Mouse (Mus musculus) forebrain, embryonic 12.5 days (tissue): ENCODE data around the gene Fxyd7. TPM values are rescaled to one million over a fixed set of nuclear protein-coding genes. Genes with fewer than 3 reads are reported as not detected.

ENCODE experiments used
- ATAC-seq: fragments of 200-750 bp; cut with Nextera tagmentation; 2 replicates; pipeline ENCODE4 v1.8.0; 2017; ENCODE audit warnings: moderate TSS enrichment; ENCODE audit not compliant: low FRiP score
- H3K27ac ChIP-seq: fragments of 300-500 bp; sonication (generic); 2 replicates; pipeline ENCODE4 v1.5.1; 2016; ENCODE audit warnings: mild to moderate bottlenecking
- H3K27me3 ChIP-seq: fragments of 300-500 bp; sonication (generic); 2 replicates; pipeline ENCODE4 v1.6.1; 2016; ENCODE audit warnings: mild to moderate bottlenecking
- H3K36me3 ChIP-seq: fragments of 300-500 bp; sonication (generic); replicated peaks from 2 replicates; pipeline ENCODE4 v1.6.1; 2016; ENCODE audit warnings: mild to moderate bottlenecking
- H3K4me1 ChIP-seq: fragments of 300-500 bp; sonication (generic); 2 replicates; pipeline ENCODE4 v1.6.1; 2016
- H3K4me2 ChIP-seq: fragments of 300-500 bp; sonication (generic); 2 replicates; pipeline ENCODE4 v1.6.1; 2016; ENCODE audit warnings: mild to moderate bottlenecking, moderate library complexity
- H3K4me3 ChIP-seq: fragments of 300-500 bp; sonication (generic); replicated peaks from 2 replicates; pipeline ENCODE4 v1.5.1; 2016; ENCODE audit warnings: mild to moderate bottlenecking
- H3K9ac ChIP-seq: fragments of 300-500 bp; sonication (generic); 2 replicates; pipeline ENCODE4 v1.6.1; 2016; ENCODE audit warnings: mild to moderate bottlenecking
- H3K9me3 ChIP-seq: fragments of 300-500 bp; sonication (generic); 2 replicates; pipeline ENCODE4 v1.6.1; 2016
- WGBS: fragments of 180-500 bp; shearing (Covaris S2); methylation state at CpG from one replicate; pipeline ENCODE4 v1.1.7; 2016; 5-methylcytosine and 5-hydroxymethylcytosine counted together
- polyA plus RNA-seq: library from polyadenylated mRNA; unstranded; fragments of >200 nt; fragmentation: Nextera tagmentation; extraction: Ambion mirVana; gene quantifications from 2 replicates; pipeline ENCODE4 v1.2.1, GENCODE M21; 2016

The Fxyd7 gene
- 10.5 and 14.3 TPM in 2 replicates for polyA plus RNA-seq

DNA sequence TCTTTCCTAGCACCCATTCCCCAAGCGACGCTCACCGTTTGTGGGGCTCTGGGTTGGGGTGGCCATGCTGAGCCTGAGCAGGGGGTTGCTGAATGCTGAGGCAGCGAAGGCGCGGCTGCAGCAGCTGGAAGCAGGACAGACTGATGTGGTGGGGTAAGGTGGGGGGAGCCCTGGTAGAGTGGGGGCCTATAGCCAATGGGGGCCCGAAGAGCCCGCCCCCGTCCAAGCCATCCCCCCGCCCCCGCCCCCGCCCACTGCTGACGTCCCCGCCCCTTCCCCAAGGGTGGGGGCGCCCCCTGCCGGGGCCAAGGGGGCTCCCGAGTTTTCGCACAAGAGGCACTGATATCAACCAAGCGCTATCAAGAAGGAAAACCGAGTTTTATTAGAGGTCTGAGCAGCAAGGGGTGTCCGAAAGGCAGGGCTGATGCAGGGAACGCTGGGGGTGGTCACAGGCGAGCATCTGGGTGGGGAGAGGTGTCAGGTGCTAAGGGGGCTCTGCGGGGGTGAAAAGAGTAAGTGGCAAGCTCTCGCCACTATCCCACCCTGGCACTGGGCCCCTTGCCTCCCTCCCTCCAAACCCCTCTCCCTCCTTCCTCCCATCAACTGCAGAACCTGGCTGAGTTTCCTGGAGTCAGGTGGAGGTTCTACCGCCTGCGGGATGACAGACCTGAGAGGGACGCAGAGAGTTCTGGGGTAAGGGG, at the start of gene Fxyd7:
Fxyd7 (minus strand) TSS at position 147 of the 701 bp plus-strand sequence.
- Histone ChIP-seq H3K4me2 (peak within 1 kb of the TSS; percentile 54), H3K9me3 (0 out of 2 replicates have a peak, but pooled peaks cover 2% of the 10 kb centered on the region), H3K27ac (0 out of 2 replicates have a peak within 1 kb of the TSS, but pooled peaks have one; percentile 42), H3K4me1 (peaks cover 52% of the 10 kb centered on the region), H3K4me3 (peak within 1 kb of the TSS; percentile 31), H3K36me3 (no peaks in the 10 kb centered on the region), H3K9ac (peak within 1 kb of the TSS; percentile 33; the same call in 1 of the 2 replicates), H3K27me3 (peaks cover 74% of the 10 kb centered on the region)
- ATAC-seq = 0 out of 2 replicates have a peak, but pooled peaks have one; percentile 14
- 2% methylated on average over 21 of the region's 28 CpGs for WGBS

DNA sequence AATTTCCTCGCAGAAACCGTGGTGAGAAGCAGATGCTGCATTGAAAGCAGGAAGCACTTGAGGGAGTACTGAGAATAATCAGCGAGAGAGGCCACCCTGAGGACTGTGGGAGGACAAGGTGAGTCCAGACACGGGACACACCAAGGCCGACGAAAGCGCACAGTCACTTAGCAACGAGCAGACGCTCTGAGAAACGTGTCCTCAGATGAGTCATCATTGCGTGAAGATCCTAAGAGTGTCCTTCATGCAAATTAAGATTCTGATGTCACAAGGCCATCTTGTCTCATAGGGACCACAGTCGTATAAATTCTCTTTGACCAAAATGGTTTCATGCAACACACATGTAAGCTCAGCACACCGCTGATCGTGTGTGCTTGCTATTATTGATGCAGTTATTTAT, 49.5 kb upstream of the Fxyd7 start:
- Histone ChIP-seq H3K36me3 (no peaks in the 10 kb centered on the region), H3K4me3 (no peak overlapping the region), H3K9me3 (no peaks in the 10 kb centered on the region), H3K4me2 (no peak overlapping the region), H3K27ac (no peak overlapping the region), H3K4me1 (0 out of 2 replicates have a peak, but pooled peaks cover 4% of the 10 kb centered on the region), H3K9ac (no peak overlapping the region), H3K27me3 (no peaks in the 10 kb centered on the region)
- WGBS = 84% methylated on average over 14 of the region's 14 CpGs
- no peak for ATAC-seq

DNA sequence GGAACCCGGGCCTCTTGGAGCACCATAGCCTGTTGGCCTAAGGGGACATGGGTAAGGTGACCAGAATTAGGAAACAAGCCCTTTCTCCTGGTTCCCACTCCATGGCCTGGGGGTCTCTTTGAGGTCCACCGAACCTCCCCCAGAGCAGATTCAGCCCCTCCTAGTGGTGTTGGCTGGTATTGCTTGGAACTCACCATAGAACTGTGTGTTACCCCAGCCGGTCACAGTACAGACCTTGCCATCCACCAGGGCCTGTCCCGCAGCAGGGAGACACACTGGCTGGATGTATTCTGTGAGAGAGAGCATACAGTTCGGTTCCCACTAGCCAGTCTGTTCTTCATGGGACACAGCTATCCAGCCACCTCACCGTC, 48.3 kb upstream of the Fxyd7 start:
- H3K4me1 ChIP-seq = 0 out of 2 replicates have a peak, but pooled peaks cover 4% of the 10 kb centered on the region
- no peaks in the 10 kb centered on the region for H3K9me3 ChIP-seq
- H3K36me3 ChIP-seq = no peaks in the 10 kb centered on the region
- H3K27me3 ChIP-seq = no peaks in the 10 kb centered on the region
- no peak overlapping the region for H3K4me3 ChIP-seq
- no peak overlapping the region for H3K9ac ChIP-seq
- no peak overlapping the region for H3K27ac ChIP-seq
- ATAC-seq = no peak
- WGBS = 84% methylated on average over 6 of the region's 6 CpGs
- H3K4me2 ChIP-seq = no peak overlapping the region

DNA sequence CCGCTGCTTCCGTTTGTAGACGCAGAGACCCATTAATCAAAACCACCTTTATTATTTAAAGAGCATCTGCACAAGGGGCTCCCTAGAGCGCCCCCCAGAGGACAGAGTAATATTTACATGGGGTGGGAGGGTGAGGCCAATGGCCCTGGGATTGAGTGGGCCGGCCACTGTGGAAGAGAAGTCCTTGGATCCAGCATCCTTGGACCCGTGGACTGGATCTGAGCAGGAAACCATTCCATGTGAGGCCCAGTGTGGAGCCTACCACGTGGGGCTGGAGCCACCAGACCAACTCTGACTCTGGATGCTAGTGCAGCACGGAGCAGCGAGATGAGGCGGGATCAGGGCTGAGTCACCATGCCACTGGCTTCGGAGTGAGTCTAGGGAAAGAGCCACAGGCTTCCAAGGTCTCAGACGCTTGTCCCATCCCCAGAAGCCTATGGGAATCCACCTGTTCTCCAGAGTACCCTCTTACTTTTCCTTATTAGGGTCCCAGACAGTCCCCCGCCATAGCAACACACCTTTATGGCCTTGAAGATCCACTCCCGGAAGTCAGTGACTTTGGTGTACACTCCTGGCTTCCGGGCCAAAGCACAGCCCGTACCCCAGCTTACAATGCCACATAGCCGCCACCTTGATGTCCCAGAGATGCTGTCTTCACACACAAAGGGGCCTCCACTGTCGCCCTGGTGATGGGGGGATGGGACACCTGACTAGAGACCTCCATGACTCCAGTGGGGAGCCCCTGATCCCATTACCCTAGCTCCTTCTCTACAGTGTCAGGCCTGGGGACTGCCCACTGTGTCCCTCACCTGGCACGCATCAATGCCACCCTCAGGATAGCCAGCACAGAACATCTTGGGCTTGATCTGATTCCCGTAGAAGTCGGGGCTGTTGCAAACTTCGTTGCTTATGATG, 47.7 kb upstream of the Fxyd7 start:
- no peak overlapping the region for H3K4me2 ChIP-seq
- no peak overlapping the region for H3K4me3 ChIP-seq
- H3K4me1 ChIP-seq = 0 out of 2 replicates have a peak, but pooled peaks cover 4% of the 10 kb centered on the region
- H3K36me3 ChIP-seq = no peaks in the 10 kb centered on the region
- ATAC-seq = no peak
- no peaks in the 10 kb centered on the region for H3K9me3 ChIP-seq
- no peak overlapping the region for H3K27ac ChIP-seq
- H3K9ac ChIP-seq = no peak overlapping the region
- H3K27me3 ChIP-seq = no peaks in the 10 kb centered on the region
- WGBS = 81% methylated on average over 22 of the region's 22 CpGs

DNA sequence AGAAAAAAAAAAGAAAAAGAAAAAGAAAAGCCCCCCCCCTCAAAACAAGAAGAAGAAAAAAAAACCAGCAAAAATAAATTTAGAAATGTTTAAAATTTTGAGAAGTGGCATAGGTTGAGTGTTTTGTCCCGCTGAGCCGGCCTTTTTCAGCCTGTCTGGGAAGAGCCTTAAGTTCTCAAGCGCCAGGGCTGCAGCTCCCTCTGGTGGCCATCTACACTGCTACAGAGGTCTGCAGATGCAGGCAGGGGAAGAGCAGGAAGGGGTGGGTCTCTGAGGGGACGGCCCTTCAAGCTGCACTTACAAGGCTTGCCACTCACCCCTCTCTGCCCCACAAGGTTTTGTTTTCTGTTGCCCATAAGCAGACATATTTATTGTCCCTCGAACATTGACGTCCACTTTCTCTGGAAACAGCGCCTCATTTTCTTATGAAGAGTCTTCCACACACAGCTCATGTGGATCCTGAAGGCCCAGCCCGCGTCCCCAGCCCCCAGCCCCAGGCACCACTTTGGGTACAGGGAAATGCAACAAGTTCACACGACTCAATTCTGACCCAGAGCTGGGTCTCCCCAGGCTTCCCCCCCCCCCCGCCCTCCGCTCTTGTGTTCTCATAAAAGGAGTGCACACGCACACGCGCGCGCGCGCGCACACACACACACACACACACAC, 46.4 kb upstream of the Fxyd7 start:
- Histone ChIP-seq H3K9me3 (no peaks in the 10 kb centered on the region), H3K4me1 (0 out of 2 replicates have a peak, but pooled peaks cover 4% of the 10 kb centered on the region), H3K4me2 (peak overlapping the region; percentile 43), H3K27me3 (no peaks in the 10 kb centered on the region), H3K4me3 (peak overlapping the region; percentile 23), H3K36me3 (no peaks in the 10 kb centered on the region), H3K9ac (no peak overlapping the region), H3K27ac (no peak overlapping the region)
- peak; percentile 90 for ATAC-seq
- WGBS = 44% methylated on average over 19 of the region's 20 CpGs

DNA sequence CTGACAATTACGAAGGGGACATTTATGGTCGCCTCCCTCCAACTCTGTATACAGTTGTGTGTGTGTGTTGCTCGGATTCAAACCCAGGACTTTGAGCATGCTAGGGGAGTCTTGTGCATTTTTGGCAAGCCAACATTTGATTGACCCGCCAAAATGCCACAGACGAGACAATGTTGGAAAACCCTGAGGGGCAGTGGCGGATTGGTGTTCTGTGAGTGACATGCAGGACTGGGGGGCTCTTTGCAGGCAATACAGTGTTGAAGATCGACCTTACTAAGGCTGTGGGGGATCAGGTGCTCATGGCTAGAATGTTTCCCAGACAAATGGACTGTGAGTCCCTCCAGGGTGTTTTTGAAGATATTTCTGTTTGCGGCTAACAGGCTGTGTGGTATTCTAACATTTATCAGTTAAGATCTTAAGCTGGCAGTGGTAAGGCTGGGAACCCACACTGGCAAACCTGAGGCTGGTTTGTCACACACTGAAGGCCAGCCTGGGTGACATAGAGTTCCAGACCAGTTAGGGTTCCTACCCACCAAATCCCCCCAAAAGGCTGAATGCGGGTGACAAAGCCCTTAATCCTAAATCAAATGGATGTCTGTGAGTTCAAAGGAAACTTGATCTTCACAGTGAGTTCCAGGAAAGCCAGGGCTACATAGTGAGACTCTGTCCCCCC, 45.8 kb upstream of the Fxyd7 start:
- ATAC-seq = no peak
- H3K27ac ChIP-seq = no peak overlapping the region
- 0 out of 2 replicates have a peak, but pooled peaks cover 4% of the 10 kb centered on the region for H3K4me1 ChIP-seq
- WGBS = 74% methylated on average over 9 of the region's 9 CpGs
- no peaks in the 10 kb centered on the region; the same call in 1 of the 2 replicates for H3K27me3 ChIP-seq
- no peak overlapping the region for H3K4me3 ChIP-seq
- no peak overlapping the region for H3K4me2 ChIP-seq
- H3K9ac ChIP-seq = no peak overlapping the region
- no peaks in the 10 kb centered on the region for H3K9me3 ChIP-seq
- H3K36me3 ChIP-seq = no peaks in the 10 kb centered on the region

DNA sequence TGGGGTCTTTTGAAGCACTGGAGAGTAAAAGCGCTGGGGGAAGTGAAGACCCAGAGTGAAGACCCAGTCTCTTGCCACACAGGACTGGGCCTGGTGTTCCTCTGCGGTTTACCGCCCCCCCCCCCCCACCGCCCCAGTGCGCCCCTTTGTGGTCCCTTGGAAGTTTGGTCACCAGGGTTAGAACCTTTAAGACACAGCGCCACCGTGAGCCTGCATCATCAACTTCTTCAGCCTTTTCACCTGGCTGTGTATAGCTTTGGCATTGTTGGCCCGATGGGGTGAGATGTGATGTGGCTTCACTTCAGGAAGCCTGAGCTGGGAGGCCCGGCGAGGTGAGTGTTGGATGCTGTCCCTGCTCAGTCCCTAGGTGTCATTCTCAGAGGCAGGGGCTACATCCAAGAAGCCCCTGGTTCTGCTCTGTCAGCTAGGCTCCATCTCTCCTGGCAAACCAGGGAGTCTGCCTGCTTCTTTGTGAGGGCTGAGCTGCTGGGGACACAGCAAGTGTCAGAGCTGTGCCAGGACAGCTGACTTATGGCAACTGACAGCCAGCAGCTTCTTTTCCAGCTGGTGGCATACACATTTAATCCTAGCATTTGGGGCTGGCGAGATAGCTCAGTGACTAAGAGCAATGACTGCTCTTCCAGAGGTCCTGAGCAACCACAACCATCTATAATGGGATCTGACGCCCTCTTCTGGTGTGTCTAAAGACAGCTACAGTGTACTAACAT, 43.7 kb upstream of the Fxyd7 start:
- Histone ChIP-seq H3K4me2 (no peak overlapping the region), H3K4me1 (0 out of 2 replicates have a peak, but pooled peaks cover 4% of the 10 kb centered on the region), H3K9ac (no peak overlapping the region), H3K4me3 (no peak overlapping the region), H3K27ac (no peak overlapping the region), H3K36me3 (no peaks in the 10 kb centered on the region), H3K9me3 (no peaks in the 10 kb centered on the region), H3K27me3 (peaks cover 3% of the 10 kb centered on the region; the same call in 1 of the 2 replicates)
- WGBS = 24% methylated on average over 11 of the region's 12 CpGs
- no peak for ATAC-seq

DNA sequence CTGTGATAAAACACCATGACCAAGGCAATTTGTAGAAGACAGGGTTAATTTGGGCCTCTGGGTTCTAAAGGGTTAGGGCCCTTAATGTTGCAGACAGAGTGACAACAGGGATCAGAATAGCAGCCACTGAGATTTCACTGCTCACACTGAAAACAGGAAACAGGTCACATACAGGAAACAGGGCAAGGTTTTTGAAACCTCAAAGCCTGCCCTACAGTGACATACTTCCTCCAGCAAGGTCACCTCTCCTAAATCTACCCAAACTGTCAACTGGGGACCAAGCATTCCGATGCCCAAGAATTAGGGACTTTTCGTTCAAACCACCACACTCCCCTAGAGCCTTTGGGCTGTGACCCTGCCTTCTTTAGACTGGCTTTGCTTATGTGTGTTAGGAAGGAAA, 38.5 kb upstream of the Fxyd7 start:
- Histone ChIP-seq H3K4me1 (peaks cover 7% of the 10 kb centered on the region), H3K4me2 (no peak overlapping the region), H3K9me3 (no peaks in the 10 kb centered on the region), H3K4me3 (no peak overlapping the region), H3K9ac (no peak overlapping the region), H3K27ac (no peak overlapping the region), H3K27me3 (peaks cover 3% of the 10 kb centered on the region; the same call in 1 of the 2 replicates), H3K36me3 (no peaks in the 10 kb centered on the region)
- ATAC-seq = no peak
- 91% methylated on average over 2 of the region's 2 CpGs for WGBS

DNA sequence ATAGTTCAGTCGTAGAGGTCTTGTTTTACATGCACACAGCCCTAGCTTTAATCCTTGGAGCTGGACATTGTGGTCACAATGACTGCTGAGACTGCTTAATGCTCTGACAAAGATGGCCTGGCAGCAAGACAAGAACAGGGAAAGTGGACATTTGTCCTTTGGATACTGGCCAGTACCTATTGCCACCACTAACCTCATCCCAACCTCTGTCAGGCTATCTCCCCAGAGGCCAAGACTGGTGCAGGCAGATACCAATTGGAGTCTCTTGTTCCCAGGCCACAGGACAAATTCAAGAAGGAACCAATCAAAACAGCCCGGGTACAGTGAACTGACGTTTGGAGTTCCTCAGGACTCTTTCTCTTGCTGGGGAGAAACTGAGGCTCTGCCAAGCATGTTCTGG, 36.9 kb upstream of the Fxyd7 start:
- Histone ChIP-seq H3K27ac (no peak overlapping the region), H3K4me2 (no peak overlapping the region), H3K27me3 (peaks cover 5% of the 10 kb centered on the region; the same call in 1 of the 2 replicates), H3K9ac (no peak overlapping the region), H3K4me3 (no peak overlapping the region), H3K9me3 (no peaks in the 10 kb centered on the region), H3K36me3 (no peaks in the 10 kb centered on the region), H3K4me1 (peaks cover 9% of the 10 kb centered on the region)
- no peak for ATAC-seq
- 71% methylated on average over 3 of the region's 3 CpGs for WGBS

DNA sequence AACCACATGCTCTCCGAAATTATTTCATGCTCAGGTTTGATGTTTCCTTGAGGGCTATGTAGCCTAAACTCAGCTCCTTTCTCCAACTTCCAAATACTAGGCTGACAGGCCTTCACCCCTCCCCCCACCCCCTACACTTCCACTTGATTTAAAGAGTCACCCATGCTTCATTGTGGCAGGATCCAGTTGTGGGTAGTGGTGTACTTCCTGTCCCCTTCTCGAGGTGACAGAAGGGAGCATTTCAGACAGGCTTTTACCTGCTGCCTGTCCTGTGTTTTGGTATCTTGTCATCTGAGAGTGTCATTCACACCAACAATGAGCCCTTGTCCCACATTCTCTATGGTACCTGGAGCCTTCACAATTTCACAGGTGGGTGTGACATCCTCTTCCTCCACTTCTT, 36.0 kb upstream of the Fxyd7 start:
- H3K36me3 ChIP-seq = no peaks in the 10 kb centered on the region
- no peaks in the 10 kb centered on the region for H3K9me3 ChIP-seq
- WGBS = 85% methylated on average over 2 of the region's 2 CpGs
- peaks cover 7% of the 10 kb centered on the region; the same call in 1 of the 2 replicates for H3K27me3 ChIP-seq
- no peak overlapping the region for H3K4me3 ChIP-seq
- peaks cover 15% of the 10 kb centered on the region for H3K4me1 ChIP-seq
- no peak overlapping the region for H3K4me2 ChIP-seq
- no peak overlapping the region for H3K27ac ChIP-seq
- ATAC-seq = no peak
- H3K9ac ChIP-seq = no peak overlapping the region

DNA sequence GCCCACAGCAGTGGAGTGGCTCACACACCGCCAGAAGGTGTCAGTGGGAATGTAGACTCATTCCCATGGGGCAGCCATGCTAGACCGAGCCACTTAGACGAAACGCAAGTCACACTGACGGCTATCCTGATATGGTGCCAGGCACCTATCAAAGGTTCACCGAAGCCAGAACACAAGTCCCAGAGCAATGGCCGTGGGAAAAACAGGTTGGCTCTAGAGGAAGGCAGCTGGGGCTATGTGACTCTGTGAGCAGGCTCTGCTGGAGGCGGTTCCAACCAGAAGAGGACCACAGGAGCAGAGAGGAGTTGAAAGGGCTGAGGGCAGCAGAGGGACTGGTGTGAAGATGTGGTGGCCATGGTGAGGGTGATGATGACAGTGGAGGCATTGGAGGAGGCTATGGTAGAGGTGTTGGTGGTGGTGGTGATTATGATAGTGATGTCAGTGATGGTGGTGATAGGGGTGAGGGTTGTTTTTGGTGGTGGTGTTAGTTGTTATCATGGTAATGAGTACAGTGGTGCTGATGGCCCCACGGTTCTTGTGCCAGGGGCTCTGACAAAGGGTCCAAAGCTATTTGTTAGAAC, 35.0 kb upstream of the Fxyd7 start:
- no peak overlapping the region for H3K4me3 ChIP-seq
- H3K27ac ChIP-seq = no peak overlapping the region
- no peaks in the 10 kb centered on the region for H3K36me3 ChIP-seq
- peaks cover 15% of the 10 kb centered on the region for H3K4me1 ChIP-seq
- ATAC-seq = no peak
- 85% methylated on average over 9 of the region's 9 CpGs for WGBS
- 0 out of 2 replicates have a peak, but pooled peaks cover 4% of the 10 kb centered on the region for H3K27me3 ChIP-seq
- no peaks in the 10 kb centered on the region for H3K9me3 ChIP-seq
- no peak overlapping the region for H3K9ac ChIP-seq
- H3K4me2 ChIP-seq = no peak overlapping the region
